Mouse (Mus musculus): ENCODE measurements at regions not wholly inside any gene's neighbourhood (a gene's known extent, or its start where the extent isn't known, plus 50 kb on each side); places are given as distances from the start of the nearest gene placed in this dataset.

DNA sequence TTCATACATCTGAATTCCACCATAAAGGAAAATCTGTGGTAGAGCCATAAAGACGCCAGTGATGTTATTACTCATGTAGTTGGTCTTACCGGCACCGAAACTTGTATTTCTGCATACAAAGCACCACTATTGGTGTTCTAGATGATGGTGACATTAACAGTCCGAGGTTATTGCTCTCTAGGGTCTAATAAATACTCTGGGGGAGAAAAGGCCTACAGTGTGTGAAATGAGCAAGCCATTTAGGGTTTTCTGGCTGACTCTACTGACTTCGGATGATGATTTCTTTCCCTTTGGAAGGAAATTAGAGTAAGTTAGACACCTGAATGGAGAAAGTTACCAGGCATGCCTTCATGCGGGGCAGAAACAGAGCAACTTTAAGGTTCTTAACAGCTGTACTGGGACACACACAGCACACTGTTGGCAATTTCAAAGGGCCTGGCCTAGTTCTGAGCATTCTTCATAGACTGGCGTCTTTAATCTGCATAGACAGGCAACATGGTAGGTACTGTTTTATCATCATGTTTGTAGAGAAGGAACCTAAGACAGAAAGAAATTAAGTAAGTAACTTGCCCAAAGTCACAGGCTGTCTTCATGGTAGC is 198.8 kb upstream of the Isl1 start:
- H3K36me3 ChIP-seq (ENCODE audit: control insufficient read depth, insufficient read depth), result no peaks in the 10 kb centered on the region
- no peaks in the 10 kb centered on the region for H3K27me3 ChIP-seq (ENCODE audit: control insufficient read depth, insufficient read depth, insufficient read length)
- TF ChIP-seq USF1 (IDR thresholded peaks at IDR 0.05; ENCODE audit: low read depth) (no peak), POLR2A (IDR thresholded peaks at IDR 0.05; ENCODE audit: insufficient read length, low read depth) (no peak), TCF3 (IDR thresholded peaks at IDR 0.05; ENCODE audit: insufficient read length, low read depth) (no peak), SRF (IDR thresholded peaks at IDR 0.05; ENCODE audit: control insufficient read depth, insufficient read length, low read depth) (no peak), E2F4 (IDR thresholded peaks at IDR 0.05; ENCODE audit: insufficient read depth) (no peak), MYOD1 (IDR thresholded peaks at IDR 0.05; ENCODE audit: control insufficient read depth in 1 of 3, insufficient read length in 2 of 3, low read depth in 2 of 3) (no peak), CEBPB (IDR thresholded peaks at IDR 0.05; ENCODE audit: insufficient read depth, poor library complexity, severe bottlenecking) (no peak), POLR2AphosphoS2 (IDR thresholded peaks at IDR 0.05; ENCODE audit: insufficient read length, low read depth) (no peak), MYOG (IDR thresholded peaks at IDR 0.05; ENCODE audit: control insufficient read depth in 1 of 3, insufficient read depth in 1 of 3, insufficient read length in 2 of 3, low read depth in 2 of 3) (no peak), TCF12 (IDR thresholded peaks at IDR 0.05; ENCODE audit: insufficient read depth, poor library complexity, severe bottlenecking) (no peak), MAX (IDR thresholded peaks at IDR 0.05; ENCODE audit: low read depth) (no peak), REST (IDR thresholded peaks at IDR 0.05; ENCODE audit: insufficient read depth, insufficient read length) (no peak)
- H3K4me2 ChIP-seq (ENCODE audit: low read depth), result no peak overlapping the region
- H3ac ChIP-seq (ENCODE audit: control insufficient read depth, insufficient read length), result no peak overlapping the region
- H3K79me2 ChIP-seq (ENCODE audit: control insufficient read depth, insufficient read depth), result no peaks in the 10 kb centered on the region
- no peak overlapping the region for H3K4me3 ChIP-seq

DNA sequence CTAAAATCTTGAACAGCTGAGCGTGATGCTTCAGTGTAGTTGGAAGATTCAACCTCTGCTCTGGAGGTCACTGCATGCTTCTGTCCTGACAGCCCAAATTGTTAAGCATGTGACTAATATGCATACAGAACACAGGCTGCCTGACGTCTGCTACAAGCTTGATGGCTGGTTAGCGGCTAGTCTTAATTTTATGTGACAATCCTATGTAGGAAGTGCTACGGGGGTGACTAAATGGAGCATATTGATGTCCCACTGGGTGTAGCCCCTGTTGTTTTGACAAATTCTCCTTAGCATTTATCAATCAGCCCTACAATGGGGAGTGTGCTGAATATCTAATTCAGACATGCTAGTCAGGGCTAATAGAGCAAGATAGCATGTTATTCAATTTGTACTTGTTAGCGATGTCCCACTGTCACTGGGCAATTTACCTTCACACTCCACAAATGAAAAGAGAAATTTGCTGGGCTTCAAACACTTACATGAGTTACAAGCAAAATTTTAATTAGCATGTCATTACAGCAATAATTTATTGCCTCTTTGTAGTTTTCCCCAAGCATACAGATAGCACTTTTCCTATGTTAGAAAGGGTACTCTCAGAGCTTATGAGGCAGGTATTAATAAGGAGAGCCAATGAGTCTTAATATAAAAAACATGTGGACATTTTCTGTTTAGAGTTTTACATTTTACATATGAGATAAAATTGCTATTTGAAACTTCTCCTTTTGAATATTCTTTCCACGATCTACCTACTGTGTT is 188.3 kb upstream of the Isl1 start:
- no peak overlapping the region for H3K4me2 ChIP-seq (ENCODE audit: low read depth)
- H3K79me2 ChIP-seq (ENCODE audit: control insufficient read depth, insufficient read depth), result no peaks in the 10 kb centered on the region
- TF ChIP-seq E2F4 (IDR thresholded peaks at IDR 0.05; ENCODE audit: insufficient read depth), result no peak
- TF ChIP-seq MYOD1 (IDR thresholded peaks at IDR 0.05; ENCODE audit: control insufficient read depth in 1 of 3, insufficient read length in 2 of 3, low read depth in 2 of 3), result no peak
- no peak for TF ChIP-seq SRF (IDR thresholded peaks at IDR 0.05; ENCODE audit: control insufficient read depth, insufficient read length, low read depth)
- TF ChIP-seq USF1 (IDR thresholded peaks at IDR 0.05; ENCODE audit: low read depth), result no peak
- no peak for TF ChIP-seq MYOG (IDR thresholded peaks at IDR 0.05; ENCODE audit: control insufficient read depth in 1 of 3, insufficient read depth in 1 of 3, insufficient read length in 2 of 3, low read depth in 2 of 3)
- TF ChIP-seq TCF3 (IDR thresholded peaks at IDR 0.05; ENCODE audit: insufficient read length, low read depth), result no peak
- no peak for TF ChIP-seq CEBPB (IDR thresholded peaks at IDR 0.05; ENCODE audit: insufficient read depth, poor library complexity, severe bottlenecking)
- TF ChIP-seq POLR2A (IDR thresholded peaks at IDR 0.05; ENCODE audit: insufficient read length, low read depth), result no peak
- TF ChIP-seq MAX (IDR thresholded peaks at IDR 0.05; ENCODE audit: low read depth), result no peak
- no peak for TF ChIP-seq POLR2AphosphoS2 (IDR thresholded peaks at IDR 0.05; ENCODE audit: insufficient read length, low read depth)
- no peak for TF ChIP-seq REST (IDR thresholded peaks at IDR 0.05; ENCODE audit: insufficient read depth, insufficient read length)
- TF ChIP-seq TCF12 (IDR thresholded peaks at IDR 0.05; ENCODE audit: insufficient read depth, poor library complexity, severe bottlenecking), result no peak

DNA sequence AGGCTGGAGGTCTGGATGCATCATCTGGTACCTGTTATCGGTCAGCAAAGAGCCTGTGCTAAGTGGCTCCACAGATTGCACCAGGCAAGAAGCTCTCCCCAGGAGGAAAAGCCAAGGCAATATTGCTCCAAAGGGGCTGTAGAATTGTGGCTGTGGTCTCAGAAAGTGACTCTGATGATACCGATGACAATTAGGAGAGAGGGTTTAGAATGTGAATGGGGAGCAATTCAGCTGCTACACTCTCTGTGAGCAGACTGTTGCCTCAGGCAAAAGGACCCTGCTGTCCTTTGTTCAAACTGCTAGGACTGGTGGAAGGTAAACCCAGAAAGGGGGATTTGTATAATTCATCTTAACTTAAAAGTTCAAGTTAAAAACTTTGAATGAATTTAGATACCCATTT is 186.2 kb upstream of the Isl1 start:
- Histone ChIP-seq H3K4me2 (ENCODE audit: low read depth) (no peak overlapping the region), H3K79me2 (ENCODE audit: control insufficient read depth, insufficient read depth) (no peaks in the 10 kb centered on the region), H3K27me3 (ENCODE audit: control insufficient read depth, insufficient read depth, insufficient read length) (no peaks in the 10 kb centered on the region), H3K36me3 (ENCODE audit: control insufficient read depth, insufficient read depth) (no peaks in the 10 kb centered on the region), H3K4me3 (no peak overlapping the region), H3ac (ENCODE audit: control insufficient read depth, insufficient read length) (no peak overlapping the region)
- TF ChIP-seq CEBPB (IDR thresholded peaks at IDR 0.05; ENCODE audit: insufficient read depth, poor library complexity, severe bottlenecking) (no peak), SRF (IDR thresholded peaks at IDR 0.05; ENCODE audit: control insufficient read depth, insufficient read length, low read depth) (no peak), MYOG (IDR thresholded peaks at IDR 0.05; ENCODE audit: control insufficient read depth in 1 of 3, insufficient read depth in 1 of 3, insufficient read length in 2 of 3, low read depth in 2 of 3) (no peak), POLR2AphosphoS2 (IDR thresholded peaks at IDR 0.05; ENCODE audit: insufficient read length, low read depth) (no peak), TCF3 (IDR thresholded peaks at IDR 0.05; ENCODE audit: insufficient read length, low read depth) (no peak), USF1 (IDR thresholded peaks at IDR 0.05; ENCODE audit: low read depth) (no peak), MAX (IDR thresholded peaks at IDR 0.05; ENCODE audit: low read depth) (no peak), REST (IDR thresholded peaks at IDR 0.05; ENCODE audit: insufficient read depth, insufficient read length) (no peak), POLR2A (IDR thresholded peaks at IDR 0.05; ENCODE audit: insufficient read length, low read depth) (no peak), E2F4 (IDR thresholded peaks at IDR 0.05; ENCODE audit: insufficient read depth) (no peak), TCF12 (IDR thresholded peaks at IDR 0.05; ENCODE audit: insufficient read depth, poor library complexity, severe bottlenecking) (no peak), MYOD1 (IDR thresholded peaks at IDR 0.05; ENCODE audit: control insufficient read depth in 1 of 3, insufficient read length in 2 of 3, low read depth in 2 of 3) (no peak)

More for the DNA sequence above, 188.3 kb upstream of the Isl1 start:
- Histone ChIP-seq H3K4me3 (no peak overlapping the region), H3ac (ENCODE audit: control insufficient read depth, insufficient read length) (no peak overlapping the region), H3K36me3 (ENCODE audit: control insufficient read depth, insufficient read depth) (no peaks in the 10 kb centered on the region), H3K27me3 (ENCODE audit: control insufficient read depth, insufficient read depth, insufficient read length) (no peaks in the 10 kb centered on the region)

DNA sequence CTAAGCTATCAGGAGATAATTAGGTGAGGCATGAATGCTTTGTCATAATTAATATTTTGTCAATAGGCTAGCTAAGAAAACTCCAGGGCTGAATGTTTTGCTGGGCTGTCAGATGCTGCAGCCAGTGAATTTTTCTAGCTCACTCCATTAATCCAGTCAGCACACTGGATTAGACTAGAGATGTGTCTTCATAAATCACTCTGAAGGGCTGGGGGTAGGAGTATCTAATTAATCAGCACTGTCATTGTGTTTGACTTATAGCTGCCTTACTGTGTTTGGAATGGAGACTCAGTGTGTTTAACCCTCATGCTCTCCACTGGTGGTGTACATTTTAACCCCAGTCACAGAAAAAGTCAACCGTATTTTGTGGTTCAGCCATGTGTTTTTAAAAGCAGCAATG is 179.9 kb upstream of the Isl1 start:
- H3K4me3 ChIP-seq, result no peak overlapping the region
- H3ac ChIP-seq (ENCODE audit: control insufficient read depth, insufficient read length), result no peak overlapping the region
- no peak for TF ChIP-seq USF1 (IDR thresholded peaks at IDR 0.05; ENCODE audit: low read depth)
- TF ChIP-seq POLR2A (IDR thresholded peaks at IDR 0.05; ENCODE audit: insufficient read length, low read depth), result no peak
- TF ChIP-seq TCF12 (IDR thresholded peaks at IDR 0.05; ENCODE audit: insufficient read depth, poor library complexity, severe bottlenecking), result no peak
- no peak for TF ChIP-seq POLR2AphosphoS2 (IDR thresholded peaks at IDR 0.05; ENCODE audit: insufficient read length, low read depth)
- TF ChIP-seq MYOG (IDR thresholded peaks at IDR 0.05; ENCODE audit: control insufficient read depth in 1 of 3, insufficient read depth in 1 of 3, insufficient read length in 2 of 3, low read depth in 2 of 3), result no peak
- no peak for TF ChIP-seq TCF3 (IDR thresholded peaks at IDR 0.05; ENCODE audit: insufficient read length, low read depth)
- no peak for TF ChIP-seq CEBPB (IDR thresholded peaks at IDR 0.05; ENCODE audit: insufficient read depth, poor library complexity, severe bottlenecking)
- no peak for TF ChIP-seq MYOD1 (IDR thresholded peaks at IDR 0.05; ENCODE audit: control insufficient read depth in 1 of 3, insufficient read length in 2 of 3, low read depth in 2 of 3)
- no peak for TF ChIP-seq REST (IDR thresholded peaks at IDR 0.05; ENCODE audit: insufficient read depth, insufficient read length)
- no peak for TF ChIP-seq E2F4 (IDR thresholded peaks at IDR 0.05; ENCODE audit: insufficient read depth)
- TF ChIP-seq MAX (IDR thresholded peaks at IDR 0.05; ENCODE audit: low read depth), result no peak
- TF ChIP-seq SRF (IDR thresholded peaks at IDR 0.05; ENCODE audit: control insufficient read depth, insufficient read length, low read depth), result no peak
- H3K27me3 ChIP-seq (ENCODE audit: control insufficient read depth, insufficient read depth, insufficient read length), result no peaks in the 10 kb centered on the region
- H3K4me2 ChIP-seq (ENCODE audit: low read depth), result no peak overlapping the region
- no peaks in the 10 kb centered on the region for H3K36me3 ChIP-seq (ENCODE audit: control insufficient read depth, insufficient read depth)
- no peaks in the 10 kb centered on the region for H3K79me2 ChIP-seq (ENCODE audit: control insufficient read depth, insufficient read depth)

Data from myocyte (in vitro differentiated cells).